Mouse (Mus musculus): Measurements from ENCODE around the gene Gm11273. TPM values are rescaled to one million over a fixed set of nuclear protein-coding genes. Genes with fewer than 3 reads are reported as not detected.
"Not testable (repeated sequence)": the region's sequence is repeated elsewhere in the genome, so short reads cannot be mapped to it uniquely, and the experiment has no call there.

The Gm11273 gene
- polyA plus RNA-seq (2012; rRNA removed): 12.7 and 15.5 TPM in 2 replicates

- not testable (repeated sequence) for DNase-seq (ENCODE audit: low read depth)
These were observed at the start of gene Gm11273 for GRCm38 (mm10) chr13:21501182-21501581. TSS of gene Gm11273 (minus strand) at chr13:21501418.

- no peak for DNase-seq (ENCODE audit: low read depth)
These were observed 49.3 kb upstream of the Gm11273 start for GRCm38 (mm10) chr13:21550416-21551110.

GRCm38 (mm10) chr13:21549487-21549886 lies 48.3 kb upstream of the Gm11273 start:
- no peak for DNase-seq (ENCODE audit: low read depth)

GRCm38 (mm10) chr13:21542708-21543107 lies 41.5 kb upstream of the Gm11273 start, which contains the start of gene Olfr1366:
TSS of gene Olfr1366 (minus strand) at chr13:21542808.
- DNase-seq (ENCODE audit: low read depth): no peak

DNA sequence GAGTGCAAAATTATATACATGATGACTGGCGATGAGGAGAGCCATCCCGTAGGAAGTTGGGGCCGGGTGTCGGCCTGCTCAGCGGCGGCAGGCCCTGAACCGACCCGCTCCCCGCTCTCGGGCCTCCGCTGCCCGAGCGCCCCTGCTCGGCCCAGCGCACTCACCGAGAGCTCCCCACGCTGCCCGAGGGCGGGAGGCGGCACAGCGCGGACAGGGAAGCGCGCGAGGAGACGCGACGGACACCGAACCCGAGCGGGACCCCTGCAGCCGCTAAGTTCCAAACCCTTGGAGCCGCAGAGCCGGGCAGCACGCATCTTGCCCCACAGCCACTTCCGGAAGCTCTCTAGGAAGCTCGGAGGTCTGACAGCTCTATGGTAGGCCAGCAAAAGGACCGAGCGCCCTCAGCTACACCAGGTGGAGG lies 29.6 kb upstream of the Gm11273 start, which contains the start of gene Zkscan8:
TSS of gene Zkscan8 (minus strand) at position 340 of the 421 bp plus-strand sequence.
- DNase-seq (ENCODE audit: low read depth): no peak

- no peak for DNase-seq (ENCODE audit: low read depth)
These were observed 28.9 kb upstream of the Gm11273 start for GRCm38 (mm10) chr13:21530136-21530535.

- no peak for DNase-seq (ENCODE audit: low read depth)
These were observed 5.0 kb upstream of the Gm11273 start for GRCm38 (mm10) chr13:21506221-21506649.

GRCm38 (mm10) chr13:21502296-21502695 lies 1.1 kb upstream of the Gm11273 start:
- no peak for DNase-seq (ENCODE audit: low read depth)

DNA sequence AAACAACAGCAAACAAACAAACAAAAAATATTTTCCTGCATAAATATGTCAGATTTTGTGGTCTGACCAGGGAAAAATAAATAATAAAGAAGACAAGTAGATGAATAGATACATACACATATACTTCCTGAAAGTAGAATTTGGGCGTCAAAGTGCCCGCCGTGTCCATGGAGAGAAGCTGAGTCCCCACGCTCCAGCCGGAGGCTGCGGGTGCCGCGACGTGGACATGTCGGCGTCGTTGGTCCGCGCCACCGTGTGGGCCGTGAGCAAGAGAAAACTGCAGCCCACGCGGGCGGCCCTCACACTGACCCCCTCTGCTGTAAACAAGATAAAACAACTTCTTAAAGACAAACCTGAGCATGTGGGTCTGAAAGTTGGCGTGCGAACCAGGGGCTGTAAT lies 6.1 kb downstream of the Gm11273 start, which contains the start of gene AK157302:
TSS of gene AK157302 (plus strand) at position 144 of the 400 bp plus-strand sequence.
- DNase-seq (ENCODE audit: low read depth): no peak

DNA sequence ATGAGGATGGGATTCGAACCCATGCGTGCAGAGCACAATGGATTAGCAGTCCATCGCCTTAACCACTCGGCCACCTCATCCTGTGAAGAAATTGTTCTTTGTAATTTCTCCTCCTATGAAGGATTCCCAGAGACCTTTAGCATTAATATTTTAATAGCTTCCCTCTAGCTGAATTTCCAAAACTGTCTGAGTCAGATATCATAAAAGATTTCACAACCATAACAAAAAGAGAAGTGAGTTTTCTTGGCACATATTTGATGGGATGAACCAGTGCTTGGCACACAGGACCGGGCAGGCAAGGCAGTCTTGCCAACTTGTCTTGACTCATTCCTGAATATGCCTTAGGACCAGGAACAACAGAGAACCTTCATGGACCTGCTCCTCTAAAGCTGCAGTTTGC lies 8.4 kb downstream of the Gm11273 start:
- peak; percentile 96 for DNase-seq (ENCODE audit: low read depth)

- no peak for DNase-seq (ENCODE audit: low read depth)
These were observed 14.3 kb downstream of the Gm11273 start for GRCm38 (mm10) chr13:21486881-21487280.

GRCm38 (mm10) chr13:21478759-21479670 lies 22.2 kb downstream of the Gm11273 start, which contains the start of the genes Zkscan4 and Gm10065:
TSS of gene Zkscan4 (plus strand) at chr13:21478907.
TSS of gene Gm10065 (minus strand) at chr13:21479441.
- DNase-seq (ENCODE audit: low read depth): not testable (repeated sequence)

GRCm38 (mm10) chr13:21472427-21472826 lies 28.8 kb downstream of the Gm11273 start:
- no peak for DNase-seq (ENCODE audit: low read depth)

GRCm38 (mm10) chr13:21469097-21469496 lies 32.1 kb downstream of the Gm11273 start:
- DNase-seq (ENCODE audit: low read depth): no peak

GRCm38 (mm10) chr13:21468061-21469019 lies 32.9 kb downstream of the Gm11273 start, which contains the start of gene Nkapl:
TSS of gene Nkapl (minus strand) at chr13:21468509.
- no peak for DNase-seq (ENCODE audit: low read depth)

- no peak for DNase-seq (ENCODE audit: low read depth)
These were observed 33.9 kb downstream of the Gm11273 start for GRCm38 (mm10) chr13:21467336-21467735.

DNA sequence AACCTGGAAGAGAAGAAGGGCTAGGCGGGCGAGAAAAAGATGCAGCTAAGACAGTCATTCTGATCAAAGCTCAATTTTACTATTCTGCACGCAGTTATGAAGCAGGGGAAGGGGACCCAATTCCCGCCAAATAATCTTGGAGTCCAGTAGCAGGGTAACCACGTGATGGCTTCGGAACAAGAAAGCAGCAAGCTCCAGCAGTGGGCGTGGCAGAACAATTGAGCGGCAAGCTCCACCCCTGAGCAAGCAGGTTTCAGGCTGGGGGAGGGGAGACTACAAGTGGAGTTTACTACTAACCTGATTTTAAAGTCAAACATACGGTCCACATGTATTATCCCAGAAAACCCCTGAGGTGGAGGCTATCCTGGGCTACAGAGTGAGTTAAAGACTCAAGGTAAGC lies 38.7 kb downstream of the Gm11273 start:
- not testable (repeated sequence) for DNase-seq (ENCODE audit: low read depth)

GRCm38 (mm10) chr13:21456347-21456746 lies 44.9 kb downstream of the Gm11273 start:
- no peak for DNase-seq (ENCODE audit: low read depth)

DNA sequence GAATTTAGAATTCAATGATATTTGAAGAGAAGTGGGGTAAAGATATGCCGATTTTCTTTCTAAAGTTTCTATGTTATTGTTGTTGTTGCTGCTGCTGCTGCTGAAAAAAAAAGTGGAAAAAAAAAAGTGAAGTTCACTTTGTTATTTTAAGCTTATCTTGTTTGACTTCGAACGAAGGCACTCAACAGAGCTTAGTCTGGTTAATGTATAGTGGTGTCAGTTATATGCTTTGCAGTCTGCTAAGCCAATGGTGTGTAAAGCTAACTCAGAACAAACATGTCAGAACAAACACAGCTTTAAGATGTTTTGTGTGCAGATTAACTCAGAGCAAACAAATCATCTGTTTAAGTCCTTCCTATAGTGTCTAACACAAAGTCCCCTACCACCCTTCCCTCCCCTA lies 47.1 kb downstream of the Gm11273 start:
- DNase-seq (ENCODE audit: low read depth): no peak

GRCm38 (mm10) chr13:21453449-21453848 lies 47.8 kb downstream of the Gm11273 start, which contains the start of gene Zscan26:
TSS of gene Zscan26 (minus strand) at chr13:21453730.
- no peak for DNase-seq (ENCODE audit: low read depth)

DNA sequence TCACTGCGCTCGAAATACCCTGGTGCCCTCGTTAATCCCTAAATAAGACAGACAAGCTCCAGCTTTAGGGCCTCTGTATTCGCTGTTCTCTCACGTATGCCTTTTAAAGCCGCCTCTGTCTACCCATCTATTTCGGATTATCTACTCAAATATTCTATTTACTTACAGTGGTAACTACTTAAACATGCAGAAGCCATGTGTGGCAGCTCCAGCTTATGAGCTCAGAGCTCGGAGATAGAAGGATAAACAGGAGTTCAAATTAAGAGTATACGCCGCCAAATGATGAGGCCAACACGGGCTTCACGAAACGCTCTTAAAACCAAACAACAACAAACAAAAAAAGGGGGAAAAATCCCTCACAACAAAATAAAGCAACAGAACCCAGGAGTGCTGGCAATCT lies 48.2 kb downstream of the Gm11273 start:
- DNase-seq (ENCODE audit: low read depth): no peak

Measured in gonadal fat pad, adult 2 months (tissue).